Mouse (Mus musculus) heart, adult 2 months (tissue): ENCODE measurements at regions not wholly inside any gene's neighbourhood (a gene's known extent, or its start where the extent isn't known, plus 50 kb on each side); places are given as distances from the start of the nearest gene placed in this dataset.

Experiments used
- DNase-seq, 2 experiments: peaks; one replicate each; pipeline ENCODE4 v3.0.0; 2021
- H3K27ac ChIP-seq: fragments of 200-600 bp; 2 replicates; pipeline ENCODE4 v1.8.1; 2022
- H3K27me3 ChIP-seq: fragments of 200-500 bp; 2 replicates; pipeline ENCODE4 v1.6.1; 2012; ENCODE audit warnings: mild to moderate bottlenecking, low read length, inconsistent platforms, mixed read lengths; ENCODE audit not compliant: control insufficient read depth, insufficient read depth
- H3K36me3 ChIP-seq: fragments of 200-500 bp; 2 replicates; pipeline ENCODE4 v1.6.1; 2012; ENCODE audit warnings: low read length, inconsistent platforms; ENCODE audit not compliant: control insufficient read depth, insufficient read depth
- H3K4me1 ChIP-seq: fragments of 200-500 bp; 2 replicates; pipeline ENCODE4 v1.6.1; 2011; ENCODE audit warnings: low read length; ENCODE audit not compliant: control insufficient read depth, insufficient read depth
- H3K4me3 ChIP-seq: fragments of 200-600 bp; 2 replicates; pipeline ENCODE4 v1.8.1; 2022
- H3K79me2 ChIP-seq: fragments of 200-500 bp; replicated peaks from 2 replicates; pipeline ENCODE4 v1.6.1; 2012; ENCODE audit warnings: mild to moderate bottlenecking, inconsistent platforms, low read length, moderate library complexity, mixed read lengths; ENCODE audit not compliant: control insufficient read depth, insufficient read depth
- H3K9ac ChIP-seq: fragments of 200-500 bp; 2 replicates; pipeline ENCODE4 v1.6.1; 2012; ENCODE audit warnings: low read depth, mild to moderate bottlenecking, control low read depth, inconsistent platforms, low read length, mixed read lengths
- CTCF ChIP-seq: fragments of 200-600 bp; IDR thresholded peaks from 2 replicates; pipeline ENCODE4 v1.8.1; 2022; ENCODE audit warnings: antibody characterized with exemption, mild to moderate bottlenecking, moderate library complexity
- EP300 ChIP-seq: fragments of 200-500 bp; IDR thresholded peaks from 2 replicates; pipeline ENCODE4 v1.6.1; 2011; ENCODE audit warnings: low read depth, low read length, control low read depth; ENCODE audit not compliant: insufficient read depth
- POLR2A ChIP-seq: fragments of 200-500 bp; IDR thresholded peaks from 2 replicates; pipeline ENCODE4 v1.6.1; 2011; ENCODE audit warnings: mild to moderate bottlenecking, low read depth, low read length, control low read depth; ENCODE audit not compliant: insufficient read depth
- WGBS: fragments of 180-500 bp; shearing (Covaris S2); methylation state at CpG from one replicate; pipeline ENCODE4 v1.1.7; 2018; 5-methylcytosine and 5-hydroxymethylcytosine counted together
- intact Hi-C: fragments of 180-260 bp; cut with DNase I; formaldehyde crosslinking; loops from one replicate; pipeline ENCODE4 v1.15.1; 2025

DNA sequence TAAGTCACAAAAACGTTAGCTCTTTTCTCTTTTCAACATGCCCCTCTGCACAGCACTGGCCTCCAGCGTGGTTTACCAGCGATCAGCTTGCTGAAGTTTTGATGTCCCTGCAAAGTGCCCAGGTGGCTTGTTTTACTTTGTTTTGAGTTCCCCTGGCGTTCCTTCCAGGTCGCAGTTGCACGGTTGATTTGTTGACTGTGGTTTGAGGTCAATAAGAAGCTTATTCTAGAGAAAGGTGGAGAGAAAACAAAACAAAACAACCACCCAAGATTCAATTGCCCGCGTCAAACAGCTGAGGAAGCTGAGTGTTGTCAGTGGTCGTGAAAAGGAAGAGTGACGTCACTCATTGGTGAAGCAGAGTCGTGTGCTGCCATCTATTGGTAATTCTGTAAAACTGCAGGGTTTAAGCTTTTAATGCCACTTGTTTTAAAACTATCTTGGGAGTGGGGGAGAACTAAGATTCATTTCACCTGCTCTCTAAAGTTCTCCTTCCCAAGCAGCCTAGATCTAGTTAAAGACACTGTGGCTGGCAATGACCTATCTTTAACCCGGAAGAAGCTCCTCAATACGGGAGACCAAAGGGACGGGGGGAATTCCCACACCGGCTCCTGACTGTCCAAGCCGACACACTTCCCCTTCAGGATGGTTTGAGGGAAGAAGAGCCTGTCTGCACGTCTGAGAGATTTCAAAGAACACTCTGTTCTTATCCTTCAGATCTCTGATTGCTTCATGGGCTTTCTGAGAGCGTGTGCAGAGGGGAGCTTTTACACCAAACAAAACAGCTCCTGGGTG lies 170.3 kb upstream of the Olig3 start:
- Histone ChIP-seq H3K79me2 (no peaks in the 10 kb centered on the region), H3K27me3 (0 out of 2 replicates have a peak, but pooled peaks cover 3% of the 10 kb centered on the region), H3K9ac (peak overlapping the region; percentile 67), H3K4me1 (peaks cover 1% of the 10 kb centered on the region; the same call in 1 of the 2 replicates), H3K27ac (peak overlapping the region; percentile 49; the same call in 1 of the 2 replicates), H3K4me3 (peak overlapping the region; percentile 46), H3K36me3 (no peaks in the 10 kb centered on the region)
- peak; percentile 32 to 46 for DNase-seq
- intact Hi-C loops: loop anchor here (1.0 kb wide), 3 partner anchors 171 to 269 kb away; partner anchors contain the start of gene Tnfaip3
- TF ChIP-seq POLR2A (no peak), EP300 (peak; percentile 69; the same call in 1 of the 2 replicates), CTCF (peak; percentile 84)
- 5% methylated on average over 18 of the region's 18 CpGs for WGBS

DNA sequence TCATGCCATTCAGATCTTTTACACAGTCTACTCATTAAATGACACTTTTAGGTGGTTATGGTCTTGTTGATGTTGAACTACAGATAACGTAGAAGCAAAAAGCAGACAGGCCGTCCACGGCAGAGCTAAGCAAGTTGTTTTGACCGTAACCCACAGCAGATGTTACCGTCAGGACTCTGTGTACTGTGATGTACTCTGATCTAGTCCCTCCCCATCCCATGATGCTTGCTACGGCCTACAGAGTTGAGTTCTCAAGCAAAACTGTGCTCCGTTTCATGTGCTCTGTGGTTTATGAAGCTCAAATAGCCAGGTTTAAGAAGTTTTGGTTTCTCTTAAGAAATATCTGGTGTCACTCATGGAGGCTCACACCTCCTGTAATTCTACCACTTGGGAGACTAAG lies 169.4 kb upstream of the Tnfaip3 start:
- TF ChIP-seq POLR2A (no peak), EP300 (no peak), CTCF (no peak)
- Histone ChIP-seq H3K27ac (no peak overlapping the region), H3K36me3 (no peaks in the 10 kb centered on the region), H3K4me3 (no peak overlapping the region), H3K9ac (no peak overlapping the region), H3K4me1 (peaks cover 1% of the 10 kb centered on the region; the same call in 1 of the 2 replicates), H3K27me3 (0 out of 2 replicates have a peak, but pooled peaks cover 3% of the 10 kb centered on the region), H3K79me2 (no peaks in the 10 kb centered on the region)
- DNase-seq: no peak
- intact Hi-C loops: no loop called here
- WGBS: 96% methylated on average over 7 of the region's 7 CpGs

DNA sequence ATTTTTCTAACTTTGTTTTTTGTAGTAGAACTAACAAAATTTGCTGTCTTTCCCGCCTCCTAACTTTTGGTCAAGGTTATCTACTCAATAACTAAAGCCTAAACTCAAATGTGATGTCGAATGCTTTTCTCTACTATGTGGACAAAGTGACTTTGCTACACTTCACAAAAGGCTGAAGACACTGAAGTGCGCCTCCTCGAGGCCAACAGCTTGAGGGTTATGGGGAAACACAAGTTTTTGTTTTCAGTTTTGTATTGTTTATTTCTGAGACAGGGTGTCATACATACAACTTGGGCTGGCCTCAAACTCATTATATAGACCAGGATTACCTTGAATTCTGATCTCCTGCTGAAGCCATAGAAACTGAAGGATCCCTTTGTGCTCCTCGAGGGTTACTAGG lies 162.4 kb upstream of the Tnfaip3 start:
- 90% methylated on average over 5 of the region's 5 CpGs for WGBS
- Histone ChIP-seq H3K27me3 (no peaks in the 10 kb centered on the region), H3K4me1 (no peaks in the 10 kb centered on the region), H3K27ac (no peak overlapping the region), H3K36me3 (no peaks in the 10 kb centered on the region), H3K79me2 (no peaks in the 10 kb centered on the region), H3K9ac (no peak overlapping the region), H3K4me3 (no peak overlapping the region)
- no peak for TF ChIP-seq POLR2A
- TF ChIP-seq EP300: no peak
- no peak for TF ChIP-seq CTCF
- intact Hi-C loops: no loop called here
- DNase-seq: no peak

DNA sequence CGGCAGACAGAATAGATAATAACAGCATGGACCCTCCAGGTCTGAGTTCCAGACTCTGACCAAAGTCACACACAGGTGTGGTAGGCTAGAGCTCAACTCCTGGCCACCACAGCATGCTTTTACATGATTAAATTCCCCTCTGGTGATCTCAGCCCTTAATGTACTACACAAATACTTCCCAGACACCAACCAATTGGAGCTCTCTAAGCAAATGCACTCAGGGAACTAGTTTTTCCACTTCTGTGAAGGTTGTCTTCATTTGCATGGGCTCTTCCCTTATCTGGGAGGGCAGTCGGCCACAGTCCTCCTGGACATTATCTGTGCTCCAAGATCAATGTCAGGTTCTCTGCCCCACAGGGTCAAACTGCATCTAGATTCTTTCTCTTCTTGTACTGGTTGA lies 162.0 kb upstream of the Tnfaip3 start:
- Histone ChIP-seq H3K79me2 (no peaks in the 10 kb centered on the region), H3K27me3 (no peaks in the 10 kb centered on the region), H3K9ac (no peak overlapping the region), H3K4me1 (no peaks in the 10 kb centered on the region), H3K4me3 (no peak overlapping the region), H3K27ac (no peak overlapping the region), H3K36me3 (no peaks in the 10 kb centered on the region)
- TF ChIP-seq POLR2A (no peak), EP300 (no peak), CTCF (no peak)
- 75% methylated on average over 2 of the region's 2 CpGs for WGBS
- DNase-seq: no peak
- intact Hi-C loops: no loop called here

DNA sequence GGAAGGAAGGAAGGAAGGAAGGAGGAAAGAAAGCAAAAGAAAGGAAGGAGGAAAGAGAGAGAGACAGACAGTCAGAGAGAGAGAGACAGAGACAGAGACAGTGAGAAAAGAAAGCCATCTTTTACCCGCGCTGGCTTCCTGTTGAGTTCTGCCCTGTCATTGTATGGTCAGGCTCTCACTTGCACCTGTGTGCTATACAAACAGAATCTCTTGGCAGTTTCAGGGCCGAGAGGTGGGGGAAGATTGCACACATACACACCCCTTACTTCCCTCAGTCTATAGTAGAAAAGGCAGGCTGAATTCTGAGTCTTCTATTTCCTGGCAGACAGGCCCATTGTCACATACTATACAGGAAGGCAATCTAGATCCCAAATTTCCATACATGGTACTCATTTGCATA lies 160.8 kb upstream of the Tnfaip3 start:
- Histone ChIP-seq H3K27ac (no peak overlapping the region), H3K9ac (no peak overlapping the region), H3K27me3 (no peaks in the 10 kb centered on the region), H3K79me2 (no peaks in the 10 kb centered on the region), H3K36me3 (no peaks in the 10 kb centered on the region), H3K4me1 (no peaks in the 10 kb centered on the region), H3K4me3 (no peak overlapping the region)
- WGBS: 83% methylated on average over 3 of the region's 3 CpGs
- intact Hi-C loops: no loop called here
- TF ChIP-seq EP300 (no peak), POLR2A (no peak), CTCF (no peak)
- DNase-seq: no peak

DNA sequence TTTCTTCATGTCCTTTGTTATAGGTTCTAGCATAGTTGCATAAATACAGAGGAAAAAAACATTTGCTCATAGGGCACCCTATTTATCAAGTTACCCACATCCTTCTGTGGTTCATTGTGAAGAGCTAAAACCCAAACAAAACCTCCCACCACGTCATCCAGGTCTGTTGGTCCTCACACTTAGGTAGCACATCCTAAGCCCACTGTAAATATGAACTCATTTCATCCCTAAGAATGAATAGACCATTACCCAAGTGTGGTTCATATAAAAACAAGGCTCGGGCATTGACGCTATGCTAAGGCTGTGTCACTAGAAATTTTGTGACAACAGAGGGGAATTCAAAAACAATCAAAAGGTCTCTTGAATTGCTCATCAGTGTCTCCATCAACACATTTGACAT lies 156.4 kb upstream of the Tnfaip3 start:
- 95% methylated on average over 3 of the region's 3 CpGs for WGBS
- no peak overlapping the region for H3K27ac ChIP-seq
- DNase-seq: no peak
- H3K36me3 ChIP-seq: peaks cover 4% of the 10 kb centered on the region
- H3K9ac ChIP-seq: no peak overlapping the region
- H3K4me3 ChIP-seq: no peak overlapping the region
- H3K4me1 ChIP-seq: peaks cover 4% of the 10 kb centered on the region
- no peaks in the 10 kb centered on the region for H3K27me3 ChIP-seq
- no peaks in the 10 kb centered on the region for H3K79me2 ChIP-seq
- TF ChIP-seq CTCF (no peak), POLR2A (no peak), EP300 (no peak)
- intact Hi-C loops: no loop called here
